ENCODE assay signal across 9 mouse cellular contexts in genomic region chr3:87960191-87960585, GRCm38 (mm10). TPM values are rescaled to one million over a fixed set of nuclear protein-coding genes. Genes with fewer than 3 reads are reported as not detected.
A peak's percentile ranks its signal among the peaks of the same experiment; 100 is the strongest.
DNase-seq lines count a peak whose midpoint lies in the region; ATAC-seq lines count a peak whose summit lies in the region.
"Had no signal": no experiment of that assay in that cellular context is flagged by ENCODE, and none has a peak within 500 bp of the region (broad histone marks: within the 10 kb centered on the region; RNA-seq: fewer than 3 reads in every experiment).

No protein-coding gene starts in this region.

- H3K36me3 ChIP-seq in lung, embryonic 16.5 days (ENCODE audit: control insufficient read depth, insufficient read depth, low read length) = no peaks in the 10 kb centered on the region
- no peaks in the 10 kb centered on the region for H3K36me3 ChIP-seq in forebrain, embryonic 11.5 days (ENCODE audit: control insufficient read depth, insufficient read depth, low read length)
- peaks cover 1% of the 10 kb centered on the region for H3K36me3 ChIP-seq in limb, embryonic 13.5 days
- no peaks in the 10 kb centered on the region for H3K36me3 ChIP-seq in stomach, embryonic 14.5 days (ENCODE audit: control insufficient read depth, insufficient read depth, low read length)

- no peak for DNase-seq in lung, postnatal 14 days
- DNase-seq in forebrain, embryonic 11.5 days (ENCODE audit: low spot score) = no peak
- no peak for DNase-seq in ovary, adult 18-20 months (ENCODE audit: low spot score)
- no peak for DNase-seq in left cerebral cortex, postnatal 4 days
- no peak for DNase-seq in cerebellum, postnatal 4 days (ENCODE audit: low spot score in 2 of 2)

- WGBS in lung, embryonic 16.5 days = 6% methylated on average over 10 of the region's 10 CpGs
- 4% methylated on average over 10 of the region's 10 CpGs for WGBS in forebrain, embryonic 11.5 days
- 6% methylated on average over 10 of the region's 10 CpGs for WGBS in limb, embryonic 13.5 days
- WGBS in stomach, embryonic 14.5 days = 5% methylated on average over 10 of the region's 10 CpGs

- peak overlapping the region; percentile 58 for H3K4me3 ChIP-seq in lung, embryonic 16.5 days (ENCODE audit: low read length)
- H3K4me3 ChIP-seq in forebrain, embryonic 11.5 days (ENCODE audit: low read depth, low read length) = peak overlapping the region; percentile 33
- peak overlapping the region; percentile 44 for H3K4me3 ChIP-seq in limb, embryonic 13.5 days
- peak overlapping the region; percentile 35 for H3K4me3 ChIP-seq in stomach, embryonic 14.5 days (ENCODE audit: low read depth, low read length)

- ATAC-seq in lung, embryonic 16.5 days (ENCODE audit: low read depth) = no peak
- ATAC-seq in forebrain, embryonic 11.5 days (replicated peaks; ENCODE audit: low FRiP score) = peak; percentile 2; the same call in 1 of the 2 replicates
- ATAC-seq in limb, embryonic 13.5 days (ENCODE audit: low FRiP score, low read depth) = no peak
- no peak for ATAC-seq in stomach, embryonic 14.5 days (ENCODE audit: insufficient number of reproducible peaks, insufficient read depth, low FRiP score, low read depth)

- no peaks in the 10 kb centered on the region for H3K9me3 ChIP-seq in lung, embryonic 16.5 days (ENCODE audit: control insufficient read depth, low read length)
- no peaks in the 10 kb centered on the region for H3K9me3 ChIP-seq in forebrain, embryonic 11.5 days (ENCODE audit: control insufficient read depth, low read length)
- H3K9me3 ChIP-seq in limb, embryonic 13.5 days = no peaks in the 10 kb centered on the region
- no peaks in the 10 kb centered on the region for H3K9me3 ChIP-seq in stomach, embryonic 14.5 days (ENCODE audit: control insufficient read depth, low read depth, low read length)

- intact Hi-C loops in left cerebral cortex, postnatal 4 days (cut with DNase I) = no loop called here

- H3K27ac ChIP-seq in lung, embryonic 16.5 days (ENCODE audit: low read length) = peak overlapping the region; percentile 95
- H3K27ac ChIP-seq in forebrain, embryonic 11.5 days (ENCODE audit: low read depth, low read length) = peak overlapping the region; percentile 96
- H3K27ac ChIP-seq in limb, embryonic 13.5 days = peak overlapping the region; percentile 98
- H3K27ac ChIP-seq in stomach, embryonic 14.5 days (ENCODE audit: low read length) = peak overlapping the region; percentile 98

- H3K9ac ChIP-seq in lung, embryonic 16.5 days (ENCODE audit: low read length) = peak overlapping the region; percentile 79
- peak overlapping the region; percentile 73 for H3K9ac ChIP-seq in forebrain, embryonic 11.5 days (ENCODE audit: low read length)
- H3K9ac ChIP-seq in limb, embryonic 13.5 days = peak overlapping the region; percentile 72
- H3K9ac ChIP-seq in stomach, embryonic 14.5 days (replicated peaks; ENCODE audit: low read depth, low read length) = peak overlapping the region; percentile 52

- H3K4me1 ChIP-seq in lung, embryonic 16.5 days (replicated peaks; ENCODE audit: control insufficient read depth, insufficient read depth, low read length) = peaks cover 9% of the 10 kb centered on the region
- peaks cover 20% of the 10 kb centered on the region for H3K4me1 ChIP-seq in forebrain, embryonic 11.5 days (replicated peaks; ENCODE audit: control insufficient read depth, insufficient read depth, low read length)
- H3K4me1 ChIP-seq in limb, embryonic 13.5 days = peaks cover 26% of the 10 kb centered on the region
- H3K4me1 ChIP-seq in stomach, embryonic 14.5 days (ENCODE audit: control insufficient read depth, insufficient read depth, low read length) = peaks cover 22% of the 10 kb centered on the region

- peak overlapping the region; percentile 76 for H3K4me2 ChIP-seq in lung, embryonic 16.5 days (ENCODE audit: low read depth, low read length)
- peak overlapping the region; percentile 65 for H3K4me2 ChIP-seq in forebrain, embryonic 11.5 days (ENCODE audit: low read depth, low read length, severe bottlenecking)
- H3K4me2 ChIP-seq in limb, embryonic 13.5 days (replicated peaks) = peak overlapping the region; percentile 66
- H3K4me2 ChIP-seq in stomach, embryonic 14.5 days (replicated peaks; ENCODE audit: low read depth, low read length) = peak overlapping the region; percentile 66

- no peaks in the 10 kb centered on the region for H3K27me3 ChIP-seq in lung, embryonic 16.5 days (ENCODE audit: control insufficient read depth, insufficient read depth, low read depth, low read length)
- no peaks in the 10 kb centered on the region for H3K27me3 ChIP-seq in forebrain, embryonic 11.5 days (ENCODE audit: control insufficient read depth, insufficient read depth, low read length)
- no peaks in the 10 kb centered on the region for H3K27me3 ChIP-seq in limb, embryonic 13.5 days
- H3K27me3 ChIP-seq in stomach, embryonic 14.5 days (ENCODE audit: control insufficient read depth, insufficient read depth, low read length) = no peaks in the 10 kb centered on the region

RNA-seq across cellular contexts. Expression of gene Nes, which starts 10.7 kb away (rescaled TPM):
- polyA plus RNA-seq in lung, embryonic 16.5 days (2015; fragmentation: Nextera tagmentation; extraction: Ambion mirVana) = 15.5 and 15.6 TPM in 2 replicates
- polyA plus RNA-seq in forebrain, embryonic 11.5 days (2014; fragmentation: Nextera tagmentation; extraction: Ambion mirVana) = 92.0 and 99.9 TPM in 2 replicates
- 30.5 and 32.8 TPM in 2 replicates for polyA plus RNA-seq in limb, embryonic 13.5 days (2015; fragmentation: Nextera tagmentation; extraction: Ambion mirVana)
- polyA plus RNA-seq in stomach, embryonic 14.5 days (2014; fragmentation: Nextera tagmentation; extraction: Ambion mirVana) = 10.5 and 10.6 TPM in 2 replicates
- 10 to 100 TPM; 25.8 to 25.9 TPM for total RNA-seq in left cerebral cortex, postnatal 4 days (2021)

RNA-seq across cellular contexts. Expression of gene Crabp2, which starts 11.7 kb away (rescaled TPM):
- 4.7 and 4.9 TPM in 2 replicates for polyA plus RNA-seq in lung, embryonic 16.5 days (2015; fragmentation: Nextera tagmentation; extraction: Ambion mirVana)
- polyA plus RNA-seq in forebrain, embryonic 11.5 days (2014; fragmentation: Nextera tagmentation; extraction: Ambion mirVana) = 409 and 417 TPM in 2 replicates
- 518 and 520 TPM in 2 replicates for polyA plus RNA-seq in limb, embryonic 13.5 days (2015; fragmentation: Nextera tagmentation; extraction: Ambion mirVana)
- 30.7 and 44.1 TPM in 2 replicates for polyA plus RNA-seq in stomach, embryonic 14.5 days (2014; fragmentation: Nextera tagmentation; extraction: Ambion mirVana)
- total RNA-seq in left cerebral cortex, postnatal 4 days (2021) = 1 to 10 TPM; 6.9 to 8.2 TPM
- total RNA-seq: adrenal gland, postnatal 14 days had no signal

RNA-seq across cellular contexts. Expression of gene Rrnad1, which starts 29.7 kb away (rescaled TPM):
- 20.2 and 20.6 TPM in 2 replicates for polyA plus RNA-seq in lung, embryonic 16.5 days (2015; fragmentation: Nextera tagmentation; extraction: Ambion mirVana)
- polyA plus RNA-seq in forebrain, embryonic 11.5 days (2014; fragmentation: Nextera tagmentation; extraction: Ambion mirVana) = 22.2 and 23.2 TPM in 2 replicates
- polyA plus RNA-seq in limb, embryonic 13.5 days (2015; fragmentation: Nextera tagmentation; extraction: Ambion mirVana) = 22.3 and 23.6 TPM in 2 replicates
- polyA plus RNA-seq in stomach, embryonic 14.5 days (2014; fragmentation: Nextera tagmentation; extraction: Ambion mirVana) = 17.9 and 20.0 TPM in 2 replicates
- total RNA-seq in left cerebral cortex, postnatal 4 days (2021) = 10 to 100 TPM; 17.1 to 17.8 TPM

RNA-seq across cellular contexts. Expression of gene Isg20l2, which starts 30.1 kb away (rescaled TPM):
- 50.3 and 54.8 TPM in 2 replicates for polyA plus RNA-seq in lung, embryonic 16.5 days (2015; fragmentation: Nextera tagmentation; extraction: Ambion mirVana)
- polyA plus RNA-seq in forebrain, embryonic 11.5 days (2014; fragmentation: Nextera tagmentation; extraction: Ambion mirVana) = 73.9 and 78.7 TPM in 2 replicates
- 65.5 and 66.7 TPM in 2 replicates for polyA plus RNA-seq in limb, embryonic 13.5 days (2015; fragmentation: Nextera tagmentation; extraction: Ambion mirVana)
- 31.9 and 35.4 TPM in 2 replicates for polyA plus RNA-seq in stomach, embryonic 14.5 days (2014; fragmentation: Nextera tagmentation; extraction: Ambion mirVana)
- total RNA-seq in left cerebral cortex, postnatal 4 days (2021) = 10 to 100 TPM; 23.4 to 24.9 TPM

RNA-seq across cellular contexts. Expression of gene Bcan, which starts 39.8 kb away (rescaled TPM):
- 0.44 and 0.54 TPM in 2 replicates for polyA plus RNA-seq in lung, embryonic 16.5 days (2015; fragmentation: Nextera tagmentation; extraction: Ambion mirVana)
- 0.52 and 0.72 TPM in 2 replicates for polyA plus RNA-seq in forebrain, embryonic 11.5 days (2014; fragmentation: Nextera tagmentation; extraction: Ambion mirVana)
- 0.57 and 0.59 TPM in 2 replicates for polyA plus RNA-seq in limb, embryonic 13.5 days (2015; fragmentation: Nextera tagmentation; extraction: Ambion mirVana)
- 0.10 and 0.27 TPM in 2 replicates for polyA plus RNA-seq in stomach, embryonic 14.5 days (2014; fragmentation: Nextera tagmentation; extraction: Ambion mirVana)
- 100 to 1,000 TPM; 183 to 192 TPM for total RNA-seq in left cerebral cortex, postnatal 4 days (2021)
